Mouse (Mus musculus) heart, embryonic 15.5 days (tissue): ENCODE results near the gene Krtap10-4. TPM values are rescaled to one million over a fixed set of nuclear protein-coding genes. Genes with fewer than 3 reads are reported as not detected.
"Not testable (repeated sequence)": the region's sequence is repeated elsewhere in the genome, so short reads cannot be mapped to it uniquely, and the experiment has no call there.

Experiments used
- ATAC-seq: fragments of 200-750 bp; cut with Nextera tagmentation; replicated peaks from 2 replicates; pipeline ENCODE4 v1.8.0; 2017; ENCODE audit warnings: low read depth, moderate TSS enrichment; ENCODE audit not compliant: insufficient number of reproducible peaks, insufficient read depth, low FRiP score
- H3K27ac ChIP-seq: fragments of 300-500 bp; sonication (generic); 2 replicates; pipeline ENCODE4 v1.5.1; 2015; ENCODE audit warnings: mild to moderate bottlenecking, inconsistent platforms
- H3K27me3 ChIP-seq: fragments of 300-500 bp; sonication (generic); 2 replicates; pipeline ENCODE4 v1.6.1; 2015; ENCODE audit warnings: inconsistent platforms
- H3K36me3 ChIP-seq: fragments of 300-500 bp; sonication (generic); 2 replicates; pipeline ENCODE4 v1.6.1; 2015; ENCODE audit warnings: mild to moderate bottlenecking, inconsistent platforms
- H3K4me1 ChIP-seq: fragments of 300-500 bp; sonication (generic); replicated peaks from 2 replicates; pipeline ENCODE4 v1.6.1; 2015; ENCODE audit warnings: inconsistent platforms
- H3K4me2 ChIP-seq: fragments of 300-500 bp; sonication (generic); 2 replicates; pipeline ENCODE4 v1.6.1; 2015; ENCODE audit warnings: inconsistent platforms, mild to moderate bottlenecking, moderate library complexity
- H3K4me3 ChIP-seq: fragments of 300-500 bp; sonication (generic); 2 replicates; pipeline ENCODE4 v1.5.1; 2015; ENCODE audit warnings: mild to moderate bottlenecking, inconsistent platforms
- H3K9ac ChIP-seq: fragments of 300-500 bp; sonication (generic); 2 replicates; pipeline ENCODE4 v1.6.1; 2015; ENCODE audit warnings: mild to moderate bottlenecking, inconsistent platforms
- H3K9me3 ChIP-seq: fragments of 300-500 bp; sonication (generic); replicated peaks from 2 replicates; pipeline ENCODE4 v1.6.1; 2016; ENCODE audit warnings: inconsistent platforms
- WGBS: fragments of 180-500 bp; shearing (Covaris S2); methylation state at CpG from one replicate; pipeline ENCODE4 v1.1.7; 2015; ENCODE audit warnings: mixed read lengths; 5-methylcytosine and 5-hydroxymethylcytosine counted together
- polyA plus RNA-seq: library from polyadenylated mRNA; unstranded; fragments of >200 nt; fragmentation: Nextera tagmentation; extraction: Ambion mirVana; gene quantifications from 2 replicates; pipeline ENCODE4 v1.2.1, GENCODE M21; 2015

Gene Krtap10-4
- polyA plus RNA-seq, 1 experiment from 2014 or later, result not detected

- Histone ChIP-seq H3K27me3 (no peaks in the 10 kb centered on the region), H3K27ac (no peak within 1 kb of the TSS), H3K9me3 (no peaks in the 10 kb centered on the region), H3K36me3 (no peaks in the 10 kb centered on the region), H3K4me3 (no peak within 1 kb of the TSS), H3K9ac (no peak within 1 kb of the TSS), H3K4me1 (no peaks in the 10 kb centered on the region), H3K4me2 (no peak within 1 kb of the TSS)
- WGBS, result 70% methylated on average over 9 of the region's 9 CpGs
- ATAC-seq, result no peak
Observed at GRCm38 (mm10) chr10:77835647-77836046, 8.8 kb upstream of the Krtap10-4 start, which contains the start of gene Krtap10-10. TSS of gene Krtap10-10 (plus strand) at chr10:77835947.

DNA sequence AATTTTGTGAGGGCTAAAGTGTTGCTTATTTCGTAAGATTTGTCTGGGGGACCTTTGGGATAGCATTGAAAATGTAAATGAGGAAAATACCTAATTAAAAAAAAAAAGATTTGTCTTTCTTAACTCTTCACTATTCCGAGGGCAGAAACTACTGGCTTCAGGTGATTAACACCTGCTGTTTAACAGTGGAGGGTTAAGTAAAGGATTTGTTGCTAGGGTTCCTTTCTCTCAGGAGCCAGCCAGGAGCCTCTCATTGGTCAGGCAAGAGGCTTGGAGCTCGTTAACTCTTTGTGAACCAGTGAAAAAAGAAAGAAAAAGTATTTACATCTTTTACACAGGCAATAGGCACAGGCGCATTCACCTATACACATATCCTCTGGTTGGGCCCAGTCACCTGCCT lies 7.7 kb downstream of the Krtap10-4 start:
- 39% methylated on average over 4 of the region's 4 CpGs for WGBS
- H3K27ac ChIP-seq, result no peak overlapping the region
- no peak overlapping the region for H3K4me3 ChIP-seq
- no peak overlapping the region for H3K9ac ChIP-seq
- H3K36me3 ChIP-seq, result no peaks in the 10 kb centered on the region
- no peaks in the 10 kb centered on the region for H3K9me3 ChIP-seq
- no peaks in the 10 kb centered on the region for H3K27me3 ChIP-seq
- H3K4me1 ChIP-seq, result no peaks in the 10 kb centered on the region
- H3K4me2 ChIP-seq, result no peak overlapping the region
- no peak for ATAC-seq

- Histone ChIP-seq H3K4me1 (no peaks in the 10 kb centered on the region), H3K27ac (no peak overlapping the region), H3K4me3 (no peak overlapping the region), H3K27me3 (no peaks in the 10 kb centered on the region), H3K36me3 (no peaks in the 10 kb centered on the region), H3K4me2 (no peak overlapping the region), H3K9ac (no peak overlapping the region), H3K9me3 (no peaks in the 10 kb centered on the region)
- 0 out of 2 replicates have a peak, but pooled peaks have one; percentile 55 for ATAC-seq
- WGBS, result 94% methylated on average over 4 of the region's 4 CpGs
Observed at GRCm38 (mm10) chr10:77818523-77818922, 8.4 kb downstream of the Krtap10-4 start.

GRCm38 (mm10) chr10:77815514-77815913 lies 11.4 kb downstream of the Krtap10-4 start:
- Histone ChIP-seq H3K4me2 (no peak overlapping the region), H3K36me3 (no peaks in the 10 kb centered on the region), H3K9ac (no peak overlapping the region), H3K27ac (no peak overlapping the region), H3K4me3 (no peak overlapping the region), H3K27me3 (no peaks in the 10 kb centered on the region), H3K9me3 (no peaks in the 10 kb centered on the region), H3K4me1 (no peaks in the 10 kb centered on the region)
- 22% methylated on average over 5 of the region's 5 CpGs for WGBS
- ATAC-seq, result no peak

GRCm38 (mm10) chr10:77814382-77814781 lies 12.5 kb downstream of the Krtap10-4 start, which contains the start of gene Gm2696:
TSS of gene Gm2696 (plus strand) at chr10:77814682.
- no peak within 1 kb of the TSS for H3K9ac ChIP-seq
- WGBS, result 29% methylated on average over 4 of the region's 4 CpGs
- H3K4me2 ChIP-seq, result no peak within 1 kb of the TSS
- H3K27me3 ChIP-seq, result no peaks in the 10 kb centered on the region
- no peaks in the 10 kb centered on the region for H3K36me3 ChIP-seq
- no peak within 1 kb of the TSS for H3K27ac ChIP-seq
- no peak within 1 kb of the TSS for H3K4me3 ChIP-seq
- ATAC-seq, result no peak
- H3K4me1 ChIP-seq, result no peaks in the 10 kb centered on the region
- no peaks in the 10 kb centered on the region for H3K9me3 ChIP-seq

GRCm38 (mm10) chr10:77811743-77812142 lies 15.2 kb downstream of the Krtap10-4 start, which contains the start of gene Gm9507:
TSS of gene Gm9507 (minus strand) at chr10:77811843.
- H3K27me3 ChIP-seq, result no peaks in the 10 kb centered on the region
- H3K4me3 ChIP-seq, result no peak within 1 kb of the TSS
- H3K36me3 ChIP-seq, result no peaks in the 10 kb centered on the region
- H3K4me2 ChIP-seq, result no peak within 1 kb of the TSS
- no peaks in the 10 kb centered on the region for H3K4me1 ChIP-seq
- no peak within 1 kb of the TSS for H3K9ac ChIP-seq
- no peak for ATAC-seq
- H3K27ac ChIP-seq, result no peak within 1 kb of the TSS
- H3K9me3 ChIP-seq, result no peaks in the 10 kb centered on the region
- 63% methylated on average over 5 of the region's 5 CpGs for WGBS

GRCm38 (mm10) chr10:77804095-77804494 lies 22.8 kb downstream of the Krtap10-4 start:
- ATAC-seq, result no peak

GRCm38 (mm10) chr10:77798921-77799508 lies 27.9 kb downstream of the Krtap10-4 start, which contains the start of gene Gm19668:
TSS of gene Gm19668 (minus strand) at chr10:77799133.
- peak within 1 kb of the TSS; percentile 37; the same call in 1 of the 2 replicates for H3K27ac ChIP-seq
- 57% methylated on average over 8 of the region's 8 CpGs for WGBS
- peaks cover 13% of the 10 kb centered on the region for H3K4me1 ChIP-seq
- no peak within 1 kb of the TSS for H3K4me2 ChIP-seq
- ATAC-seq, result no peak
- no peak within 1 kb of the TSS for H3K9ac ChIP-seq
- H3K9me3 ChIP-seq, result no peaks in the 10 kb centered on the region
- no peaks in the 10 kb centered on the region for H3K27me3 ChIP-seq
- no peak within 1 kb of the TSS for H3K4me3 ChIP-seq
- no peaks in the 10 kb centered on the region for H3K36me3 ChIP-seq

More at GRCm38 (mm10) chr10:77804095-77804494, 22.8 kb downstream of the Krtap10-4 start:
- no peaks in the 10 kb centered on the region for H3K9me3 ChIP-seq
- no peak overlapping the region for H3K4me3 ChIP-seq
- 62% methylated on average over 3 of the region's 3 CpGs for WGBS
- H3K36me3 ChIP-seq, result no peaks in the 10 kb centered on the region
- H3K4me2 ChIP-seq, result no peak overlapping the region
- no peak overlapping the region for H3K27ac ChIP-seq
- no peaks in the 10 kb centered on the region; the same call in 1 of the 2 replicates for H3K4me1 ChIP-seq
- H3K9ac ChIP-seq, result no peak overlapping the region
- H3K27me3 ChIP-seq, result no peaks in the 10 kb centered on the region

DNA sequence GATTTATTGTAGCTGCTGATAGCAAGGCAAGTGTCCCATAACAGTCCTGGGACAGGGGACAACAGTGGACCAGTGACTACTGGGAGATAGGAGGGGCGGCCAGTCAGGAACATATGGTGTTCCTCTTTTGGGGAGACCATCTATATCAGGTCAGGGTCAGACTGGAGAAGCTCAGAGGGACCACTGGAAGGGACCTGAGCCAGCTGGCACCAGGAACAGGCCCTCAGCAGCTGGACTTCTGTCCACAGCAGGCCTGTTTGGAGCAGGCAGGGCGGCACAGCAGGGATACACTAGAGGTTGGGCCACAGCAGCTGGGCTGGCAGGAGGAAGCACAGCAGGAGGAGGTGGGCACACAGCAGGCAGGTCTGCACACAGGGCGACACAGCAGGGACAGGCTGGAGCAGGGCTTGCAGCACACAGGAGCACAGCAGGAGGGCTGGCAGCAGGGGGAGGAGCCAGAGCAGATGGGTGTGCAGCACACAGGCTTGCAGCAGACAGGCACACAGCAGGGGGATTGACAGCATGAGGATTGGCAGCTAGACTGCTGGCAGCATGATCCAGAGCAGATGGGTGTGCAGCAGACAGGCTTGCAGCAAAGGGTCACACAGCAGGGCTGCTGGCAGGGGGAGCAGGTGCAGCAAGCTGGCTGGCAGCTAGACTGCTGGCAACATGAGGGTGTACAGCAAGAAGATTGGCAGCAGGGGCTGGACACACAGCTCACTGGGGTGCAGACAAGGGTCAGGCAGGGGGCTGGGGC lies 28.6 kb downstream of the Krtap10-4 start:
- not testable (repeated sequence) for H3K36me3 ChIP-seq, H3K9me3 ChIP-seq, H3K4me3 ChIP-seq, H3K9ac ChIP-seq, ATAC-seq, H3K4me2 ChIP-seq, H3K27me3 ChIP-seq
- Histone ChIP-seq H3K4me1 (peaks cover 13% of the 10 kb centered on the region), H3K27ac (peak overlapping the region; percentile 37; the same call in 1 of the 2 replicates)
- 28% methylated on average over 3 of the region's 3 CpGs for WGBS

- H3K4me3 ChIP-seq, result no peak overlapping the region
- H3K9me3 ChIP-seq, result no peaks in the 10 kb centered on the region
- no peak overlapping the region for H3K4me2 ChIP-seq
- no peaks in the 10 kb centered on the region for H3K27me3 ChIP-seq
- peaks cover 13% of the 10 kb centered on the region for H3K4me1 ChIP-seq
- no peak for ATAC-seq
- peak overlapping the region; percentile 37; the same call in 1 of the 2 replicates for H3K27ac ChIP-seq
- H3K36me3 ChIP-seq, result no peaks in the 10 kb centered on the region
- WGBS, result 2% methylated on average over 3 of the region's 3 CpGs
- H3K9ac ChIP-seq, result no peak overlapping the region
Observed at GRCm38 (mm10) chr10:77797677-77798076, 29.2 kb downstream of the Krtap10-4 start.

DNA sequence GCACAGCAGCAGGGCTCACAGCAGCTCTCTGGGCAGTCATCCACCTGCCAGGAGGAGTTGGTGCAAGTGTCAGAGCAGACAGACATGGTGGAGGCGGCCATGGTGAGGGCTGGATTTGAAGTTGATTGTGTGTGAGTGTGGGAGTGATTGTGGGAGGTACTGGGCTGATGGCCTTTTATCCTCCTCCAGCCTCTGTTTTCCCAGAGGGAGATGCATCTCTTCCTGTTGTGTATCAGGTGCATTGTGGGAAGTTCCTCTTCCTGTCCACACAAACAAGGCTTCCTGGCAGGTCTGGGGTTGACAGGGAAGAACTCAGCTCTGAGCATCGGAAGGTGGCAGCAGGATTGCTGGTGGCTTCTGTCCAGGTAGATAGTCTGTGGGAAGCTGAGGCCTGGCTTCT lies 31.9 kb downstream of the Krtap10-4 start, which contains the start of gene Gm9639:
Gm9639 (minus strand) TSS at position 101 of the 400 bp plus-strand sequence.
- no peak for ATAC-seq
- 69% methylated on average over 2 of the region's 2 CpGs for WGBS
- H3K9ac ChIP-seq, result no peak within 1 kb of the TSS

More for the DNA sequence above, 31.9 kb downstream of the Krtap10-4 start, which contains the start of gene Gm9639:
- H3K27ac ChIP-seq, result no peak within 1 kb of the TSS
- H3K4me2 ChIP-seq, result no peak within 1 kb of the TSS
- no peak within 1 kb of the TSS for H3K4me3 ChIP-seq
- no peaks in the 10 kb centered on the region for H3K27me3 ChIP-seq
- H3K9me3 ChIP-seq, result no peaks in the 10 kb centered on the region
- no peaks in the 10 kb centered on the region for H3K36me3 ChIP-seq
- peaks cover 13% of the 10 kb centered on the region for H3K4me1 ChIP-seq
